Mouse (Mus musculus) heart, postnatal 0 days (tissue): Measurements from ENCODE around the gene Ddx46.

ENCODE experiments used
- CTCF ChIP-seq: IDR thresholded peaks from 2 replicates; pipeline ENCODE4 v1.5.1; 2016; ENCODE audit warnings: antibody characterized with exemption, control low read depth, low read depth
- EP300 ChIP-seq: IDR thresholded peaks from 2 replicates; pipeline ENCODE4 v1.6.1; 2016; ENCODE audit warnings: antibody characterized with exemption, low read depth

DNA sequence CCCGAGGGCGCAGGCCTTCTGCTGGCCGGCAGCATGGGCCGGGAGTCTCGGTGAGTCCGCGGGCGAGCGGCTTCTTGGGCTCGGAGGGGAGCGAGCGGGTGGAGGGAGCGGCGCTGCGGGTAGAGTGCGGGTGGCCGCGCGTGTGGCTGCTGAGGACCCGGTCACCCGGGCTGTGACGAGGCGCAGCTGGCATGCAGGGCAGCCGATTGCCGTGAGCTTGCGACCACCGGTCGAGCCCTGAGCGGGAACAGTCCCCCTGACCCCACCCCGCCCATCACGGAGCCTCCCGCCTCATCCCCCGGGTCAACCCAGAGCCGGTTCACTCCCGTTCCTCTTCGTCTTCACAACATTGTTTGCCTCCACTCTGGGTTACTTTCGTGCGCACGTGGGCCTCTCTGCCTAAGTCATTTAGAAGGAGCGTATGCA, 332 bp downstream of the Ddx46 start:
- TF ChIP-seq CTCF (no peak), EP300 (no peak)
